Mouse (Mus musculus) neural tube, embryonic 15.5 days (tissue): ENCODE results near the gene Nt5c. TPM values are rescaled to one million over a fixed set of nuclear protein-coding genes. Genes with fewer than 3 reads are reported as not detected.
"Not testable (repeated sequence)": the region's sequence is repeated elsewhere in the genome, so short reads cannot be mapped to it uniquely, and the experiment has no call there.

Experiments
- ATAC-seq: fragments of 200-750 bp; cut with Nextera tagmentation; 2 replicates; pipeline ENCODE4 v1.8.0; 2017; ENCODE audit warnings: mild to moderate bottlenecking, moderate TSS enrichment, moderate library complexity; ENCODE audit not compliant: low FRiP score
- H3K27ac ChIP-seq: fragments of 300-500 bp; sonication (generic); replicated peaks from 2 replicates; pipeline ENCODE4 v1.5.1; 2015; ENCODE audit warnings: mild to moderate bottlenecking, inconsistent platforms
- H3K27me3 ChIP-seq: fragments of 300-500 bp; sonication (generic); replicated peaks from 2 replicates; pipeline ENCODE4 v1.6.1; 2015; ENCODE audit warnings: inconsistent platforms
- H3K36me3 ChIP-seq: fragments of 300-500 bp; sonication (generic); 2 replicates; pipeline ENCODE4 v1.6.1; 2015; ENCODE audit warnings: inconsistent platforms
- H3K4me1 ChIP-seq: fragments of 300-500 bp; sonication (generic); 2 replicates; pipeline ENCODE4 v1.6.1; 2015; ENCODE audit warnings: inconsistent platforms
- H3K4me2 ChIP-seq: fragments of 300-500 bp; sonication (generic); 2 replicates; pipeline ENCODE4 v1.6.1; 2015; ENCODE audit warnings: inconsistent platforms, mild to moderate bottlenecking, moderate library complexity
- H3K4me3 ChIP-seq: fragments of 300-500 bp; sonication (generic); replicated peaks from 2 replicates; pipeline ENCODE4 v1.5.1; 2015; ENCODE audit warnings: mild to moderate bottlenecking, inconsistent platforms
- H3K9ac ChIP-seq: fragments of 300-500 bp; sonication (generic); replicated peaks from 2 replicates; pipeline ENCODE4 v1.6.1; 2015; ENCODE audit warnings: mild to moderate bottlenecking, inconsistent platforms
- H3K9me3 ChIP-seq: fragments of 300-500 bp; sonication (generic); replicated peaks from 2 replicates; pipeline ENCODE4 v1.6.1; 2016; ENCODE audit warnings: inconsistent platforms
- WGBS: fragments of 180-500 bp; shearing (Covaris S2); methylation state at CpG from one replicate; pipeline ENCODE4 v1.1.7; 2015; ENCODE audit warnings: mixed read lengths; 5-methylcytosine and 5-hydroxymethylcytosine counted together
- polyA plus RNA-seq: library from polyadenylated mRNA; unstranded; fragments of >200 nt; fragmentation: Nextera tagmentation; extraction: Ambion mirVana; gene quantifications from 2 replicates; pipeline ENCODE4 v1.2.1, GENCODE M21; 2015

Gene Nt5c
- polyA plus RNA-seq, 1 experiment from 2014 or later = 95.5 TPM

GRCm38 (mm10) chr11:115461846-115462242, 29.8 kb downstream of the Nt5c start:
- Histone ChIP-seq H3K27ac (no peak overlapping the region), H3K9me3 (no peaks in the 10 kb centered on the region), H3K4me3 (no peak overlapping the region), H3K4me1 (no peaks in the 10 kb centered on the region), H3K9ac (no peak overlapping the region), H3K27me3 (no peaks in the 10 kb centered on the region), H3K4me2 (no peak overlapping the region), H3K36me3 (no peaks in the 10 kb centered on the region)
- ATAC-seq = no peak
- 84% methylated on average over 5 of the region's 5 CpGs for whole genome bisulfite sequencing

GRCm38 (mm10) chr11:115460976-115461375, 30.7 kb downstream of the Nt5c start:
- H3K4me1 ChIP-seq = no peaks in the 10 kb centered on the region
- WGBS = 26% methylated on average over 8 of the region's 8 CpGs
- no peak overlapping the region for H3K27ac ChIP-seq
- H3K4me3 ChIP-seq = no peak overlapping the region
- H3K9ac ChIP-seq = no peak overlapping the region
- no peaks in the 10 kb centered on the region for H3K27me3 ChIP-seq
- H3K9me3 ChIP-seq = no peaks in the 10 kb centered on the region
- H3K36me3 ChIP-seq = no peaks in the 10 kb centered on the region
- ATAC-seq = no peak
- H3K4me2 ChIP-seq = no peak overlapping the region

GRCm38 (mm10) chr11:115457405-115457804, 34.3 kb downstream of the Nt5c start:
- ATAC-seq = no peak
- no peak overlapping the region for H3K27ac ChIP-seq
- no peak overlapping the region for H3K4me2 ChIP-seq
- H3K4me3 ChIP-seq = no peak overlapping the region
- no peak overlapping the region for H3K9ac ChIP-seq
- no peaks in the 10 kb centered on the region for H3K27me3 ChIP-seq
- no peaks in the 10 kb centered on the region for H3K36me3 ChIP-seq
- H3K9me3 ChIP-seq = no peaks in the 10 kb centered on the region
- WGBS = 47% methylated on average over 6 of the region's 6 CpGs
- no peaks in the 10 kb centered on the region for H3K4me1 ChIP-seq

- WGBS = 94% methylated on average over 5 of the region's 5 CpGs
- no peak overlapping the region for H3K9ac ChIP-seq
These were observed 35.5 kb downstream of the Nt5c start for GRCm38 (mm10) chr11:115456182-115456581.

GRCm38 (mm10) chr11:115455619-115456018, 36.0 kb downstream of the Nt5c start:
- 91% methylated on average over 15 of the region's 15 CpGs for WGBS
- ATAC-seq = no peak

More at GRCm38 (mm10) chr11:115456182-115456581, 35.5 kb downstream of the Nt5c start:
- no peak for ATAC-seq
- Histone ChIP-seq H3K27ac (no peak overlapping the region), H3K4me1 (no peaks in the 10 kb centered on the region), H3K9me3 (no peaks in the 10 kb centered on the region), H3K4me2 (no peak overlapping the region), H3K36me3 (no peaks in the 10 kb centered on the region), H3K4me3 (no peak overlapping the region), H3K27me3 (no peaks in the 10 kb centered on the region)

GRCm38 (mm10) chr11:115454822-115455221, 36.8 kb downstream of the Nt5c start:
- H3K4me3 ChIP-seq, H3K4me1 ChIP-seq, H3K36me3 ChIP-seq, H3K27me3 ChIP-seq, H3K27ac ChIP-seq, ATAC-seq, H3K9ac ChIP-seq, H3K9me3 ChIP-seq, H3K4me2 ChIP-seq: not testable (repeated sequence)
- WGBS = 90% methylated on average over 6 of the region's 6 CpGs

More at GRCm38 (mm10) chr11:115455619-115456018, 36.0 kb downstream of the Nt5c start:
- no peaks in the 10 kb centered on the region for H3K4me1 ChIP-seq
- no peaks in the 10 kb centered on the region for H3K36me3 ChIP-seq
- H3K9ac ChIP-seq = no peak overlapping the region
- H3K9me3 ChIP-seq = no peaks in the 10 kb centered on the region
- no peak overlapping the region for H3K4me2 ChIP-seq
- H3K27me3 ChIP-seq = no peaks in the 10 kb centered on the region
- H3K4me3 ChIP-seq = no peak overlapping the region
- H3K27ac ChIP-seq = no peak overlapping the region

GRCm38 (mm10) chr11:115453306-115453705, 38.4 kb downstream of the Nt5c start:
- no peaks in the 10 kb centered on the region for H3K4me1 ChIP-seq
- no peaks in the 10 kb centered on the region for H3K36me3 ChIP-seq
- no peak overlapping the region for H3K27ac ChIP-seq
- H3K9ac ChIP-seq = no peak overlapping the region
- H3K27me3 ChIP-seq = no peaks in the 10 kb centered on the region
- H3K4me3 ChIP-seq = no peak overlapping the region
- WGBS = 81% methylated on average over 4 of the region's 4 CpGs
- no peak overlapping the region for H3K4me2 ChIP-seq
- ATAC-seq = no peak
- no peaks in the 10 kb centered on the region for H3K9me3 ChIP-seq

- H3K9me3 ChIP-seq = no peaks in the 10 kb centered on the region
- H3K4me1 ChIP-seq = no peaks in the 10 kb centered on the region
- H3K27ac ChIP-seq = no peak overlapping the region
- no peak overlapping the region for H3K9ac ChIP-seq
- no peaks in the 10 kb centered on the region for H3K36me3 ChIP-seq
- no peak overlapping the region for H3K4me3 ChIP-seq
- 80% methylated on average over 7 of the region's 7 CpGs for WGBS
- no peak overlapping the region for H3K4me2 ChIP-seq
- ATAC-seq = no peak
- no peaks in the 10 kb centered on the region for H3K27me3 ChIP-seq
These were observed 39.3 kb downstream of the Nt5c start for GRCm38 (mm10) chr11:115452281-115452860.

GRCm38 (mm10) chr11:115451781-115452241, 39.9 kb downstream of the Nt5c start:
- Histone ChIP-seq H3K27ac (no peak overlapping the region), H3K36me3 (no peaks in the 10 kb centered on the region), H3K4me3 (no peak overlapping the region), H3K27me3 (no peaks in the 10 kb centered on the region), H3K9me3 (no peaks in the 10 kb centered on the region), H3K4me1 (no peaks in the 10 kb centered on the region), H3K9ac (no peak overlapping the region), H3K4me2 (no peak overlapping the region)
- WGBS = 88% methylated on average over 8 of the region's 8 CpGs
- ATAC-seq = no peak

- Histone ChIP-seq H3K4me3 (no peak overlapping the region), H3K27me3 (no peaks in the 10 kb centered on the region), H3K9me3 (no peaks in the 10 kb centered on the region), H3K9ac (no peak overlapping the region), H3K4me2 (no peak overlapping the region), H3K27ac (no peak overlapping the region), H3K4me1 (no peaks in the 10 kb centered on the region), H3K36me3 (no peaks in the 10 kb centered on the region)
- ATAC-seq = no peak
- 85% methylated on average over 7 of the region's 7 CpGs for WGBS
These were observed 41.5 kb downstream of the Nt5c start for GRCm38 (mm10) chr11:115450176-115450575.

GRCm38 (mm10) chr11:115448998-115449397, 42.7 kb downstream of the Nt5c start:
- 68% methylated on average over 7 of the region's 7 CpGs for WGBS
- no peak for ATAC-seq

GRCm38 (mm10) chr11:115448075-115448474, 43.6 kb downstream of the Nt5c start:
- 88% methylated on average over 16 of the region's 16 CpGs for WGBS
- no peak for ATAC-seq
- H3K27me3 ChIP-seq = no peaks in the 10 kb centered on the region

More at GRCm38 (mm10) chr11:115448998-115449397, 42.7 kb downstream of the Nt5c start:
- Histone ChIP-seq H3K4me1 (no peaks in the 10 kb centered on the region), H3K36me3 (no peaks in the 10 kb centered on the region), H3K4me2 (no peak overlapping the region), H3K27me3 (no peaks in the 10 kb centered on the region), H3K4me3 (no peak overlapping the region), H3K9ac (no peak overlapping the region), H3K9me3 (no peaks in the 10 kb centered on the region), H3K27ac (no peak overlapping the region)

More at GRCm38 (mm10) chr11:115448075-115448474, 43.6 kb downstream of the Nt5c start:
- no peak overlapping the region for H3K4me3 ChIP-seq
- H3K27ac ChIP-seq = no peak overlapping the region
- H3K9me3 ChIP-seq = no peaks in the 10 kb centered on the region
- no peak overlapping the region for H3K4me2 ChIP-seq
- H3K36me3 ChIP-seq = no peaks in the 10 kb centered on the region
- H3K9ac ChIP-seq = no peak overlapping the region
- no peaks in the 10 kb centered on the region for H3K4me1 ChIP-seq
